Mouse (Mus musculus) heart, embryonic 16.5 days (tissue): ENCODE results near the gene Bphl. TPM values are rescaled to one million over a fixed set of nuclear protein-coding genes. Genes with fewer than 3 reads are reported as not detected.

Source experiments
- ATAC-seq: fragments of 200-750 bp; cut with Nextera tagmentation; replicated peaks from 2 replicates; pipeline ENCODE4 v1.8.0; 2017; ENCODE audit warnings: moderate number of reproducible peaks; ENCODE audit not compliant: insufficient read depth, low FRiP score; ENCODE audit errors: extremely low read depth
- H3K27ac ChIP-seq: fragments of 300-500 bp; sonication (generic); 2 replicates; pipeline ENCODE4 v1.5.1; 2014; ENCODE audit warnings: mild to moderate bottlenecking, low read length, control low read depth, moderate library complexity
- H3K27me3 ChIP-seq: fragments of 300-500 bp; sonication (generic); 2 replicates; pipeline ENCODE4 v1.6.1; 2014; ENCODE audit warnings: low read length, mixed read lengths; ENCODE audit not compliant: control insufficient read depth, insufficient read depth
- H3K36me3 ChIP-seq: fragments of 300-500 bp; sonication (generic); 2 replicates; pipeline ENCODE4 v1.6.1; 2014; ENCODE audit not compliant: control insufficient read depth, insufficient read depth
- H3K4me1 ChIP-seq: fragments of 300-500 bp; sonication (generic); 2 replicates; pipeline ENCODE4 v1.6.1; 2014; ENCODE audit warnings: low read length, mixed read lengths; ENCODE audit not compliant: control insufficient read depth, insufficient read depth
- H3K4me2 ChIP-seq: fragments of 300-500 bp; sonication (generic); 2 replicates; pipeline ENCODE4 v1.6.1; 2014; ENCODE audit warnings: low read depth, mild to moderate bottlenecking, control low read depth, low read length
- H3K4me3 ChIP-seq: fragments of 300-500 bp; sonication (generic); 2 replicates; pipeline ENCODE4 v1.5.1; 2014; ENCODE audit warnings: mild to moderate bottlenecking, control low read depth, low read length
- H3K9ac ChIP-seq: fragments of 300-500 bp; sonication (generic); 2 replicates; pipeline ENCODE4 v1.6.1; 2014; ENCODE audit warnings: low read length, control low read depth
- H3K9me3 ChIP-seq: fragments of 300-500 bp; sonication (generic); replicated peaks from 2 replicates; pipeline ENCODE4 v1.6.1; 2016; ENCODE audit warnings: low read length; ENCODE audit not compliant: control insufficient read depth
- WGBS: fragments of 180-500 bp; shearing (Covaris S2); extraction: QIAGEN DNeasy Blood & Tissue Kit; methylation state at CpG from one replicate; pipeline ENCODE4 v1.1.7; 2014; 5-methylcytosine and 5-hydroxymethylcytosine counted together
- polyA plus RNA-seq: library from polyadenylated mRNA; unstranded; fragments of >200 nt; fragmentation: Nextera tagmentation; extraction: Ambion mirVana; gene quantifications from 2 replicates; pipeline ENCODE4 v1.2.1, GENCODE M21; 2015

Gene Bphl
- 47.7 and 54.6 TPM in 2 replicates for polyA plus RNA-seq

- Histone ChIP-seq H3K4me1 (peaks cover 15% of the 10 kb centered on the region), H3K27ac (peak within 1 kb of the TSS; percentile 76), H3K9ac (peak within 1 kb of the TSS; percentile 95), H3K4me2 (peak within 1 kb of the TSS; percentile 72), H3K27me3 (no peaks in the 10 kb centered on the region), H3K36me3 (peaks cover 13% of the 10 kb centered on the region), H3K4me3 (peak within 1 kb of the TSS; percentile 80), H3K9me3 (no peaks in the 10 kb centered on the region)
- ATAC-seq, result peak; percentile 91
- under 1% methylated on average over 37 of the region's 37 CpGs for WGBS
These were observed at the start of gene Bphl for GRCm38 (mm10) chr13:34037172-34038055. Gene Bphl, plus strand, starts transcription at chr13:34037597.

GRCm38 (mm10) chr13:33989625-33990024 lies 47.8 kb upstream of the Bphl start:
- WGBS, result 79% methylated on average over 5 of the region's 5 CpGs
- Histone ChIP-seq H3K36me3 (peaks cover 18% of the 10 kb centered on the region), H3K27ac (no peak overlapping the region), H3K9ac (no peak overlapping the region), H3K27me3 (no peaks in the 10 kb centered on the region), H3K4me1 (no peaks in the 10 kb centered on the region), H3K4me2 (no peak overlapping the region), H3K9me3 (no peaks in the 10 kb centered on the region), H3K4me3 (no peak overlapping the region)
- no peak for ATAC-seq

GRCm38 (mm10) chr13:33995197-33995596 lies 42.2 kb upstream of the Bphl start:
- no peaks in the 10 kb centered on the region for H3K9me3 ChIP-seq
- no peak overlapping the region for H3K4me2 ChIP-seq
- ATAC-seq, result no peak; the same call in 1 of the 2 replicates
- H3K4me1 ChIP-seq, result no peaks in the 10 kb centered on the region
- WGBS, result 13% methylated on average over 1 of the region's 1 CpGs
- H3K27ac ChIP-seq, result no peak overlapping the region
- no peak overlapping the region for H3K9ac ChIP-seq
- H3K36me3 ChIP-seq, result peaks cover 3% of the 10 kb centered on the region; the same call in 1 of the 2 replicates
- no peak overlapping the region for H3K4me3 ChIP-seq
- H3K27me3 ChIP-seq, result no peaks in the 10 kb centered on the region

GRCm38 (mm10) chr13:34002058-34003006 lies 35.1 kb upstream of the Bphl start, which contains the start of the genes Ripk1 and Serpinb6a:
Gene Ripk1, plus strand, starts transcription at chr13:34002363.
Gene Serpinb6a, minus strand, starts transcription at chr13:34002794.
- Histone ChIP-seq H3K27me3 (no peaks in the 10 kb centered on the region), H3K4me1 (peaks cover 10% of the 10 kb centered on the region), H3K4me3 (peak within 1 kb of the TSS; percentile 98), H3K36me3 (no peaks in the 10 kb centered on the region), H3K27ac (peak within 1 kb of the TSS; percentile 89), H3K4me2 (peak within 1 kb of the TSS; percentile 97), H3K9me3 (no peaks in the 10 kb centered on the region), H3K9ac (peak within 1 kb of the TSS; percentile 98)
- WGBS, result under 1% methylated on average over 92 of the region's 92 CpGs
- ATAC-seq, result peak; percentile 99

- ATAC-seq, result no peak
- Histone ChIP-seq H3K36me3 (no peaks in the 10 kb centered on the region), H3K9ac (peak overlapping the region; percentile 98), H3K27me3 (no peaks in the 10 kb centered on the region), H3K4me3 (peak overlapping the region; percentile 98), H3K4me1 (peaks cover 10% of the 10 kb centered on the region), H3K4me2 (peak overlapping the region; percentile 97), H3K27ac (peak overlapping the region; percentile 89; the same call in 1 of the 2 replicates), H3K9me3 (no peaks in the 10 kb centered on the region)
- 2% methylated on average over 5 of the region's 5 CpGs for WGBS
These were observed 34.3 kb upstream of the Bphl start for GRCm38 (mm10) chr13:34003058-34003457.

GRCm38 (mm10) chr13:34007234-34007633 lies 30.2 kb upstream of the Bphl start:
- H3K36me3 ChIP-seq, result peaks cover 14% of the 10 kb centered on the region; the same call in 1 of the 2 replicates
- no peak overlapping the region for H3K27ac ChIP-seq
- no peak overlapping the region for H3K4me3 ChIP-seq
- no peak overlapping the region for H3K4me2 ChIP-seq
- no peak overlapping the region for H3K9ac ChIP-seq
- H3K9me3 ChIP-seq, result no peaks in the 10 kb centered on the region
- WGBS, result 66% methylated on average over 2 of the region's 2 CpGs
- ATAC-seq, result no peak
- no peaks in the 10 kb centered on the region for H3K27me3 ChIP-seq
- H3K4me1 ChIP-seq, result peaks cover 5% of the 10 kb centered on the region

GRCm38 (mm10) chr13:34016927-34017569 lies 20.3 kb upstream of the Bphl start:
- Histone ChIP-seq H3K4me1 (no peaks in the 10 kb centered on the region), H3K4me2 (no peak overlapping the region), H3K9ac (no peak overlapping the region), H3K4me3 (no peak overlapping the region), H3K36me3 (peaks cover 60% of the 10 kb centered on the region), H3K27ac (no peak overlapping the region), H3K9me3 (no peaks in the 10 kb centered on the region; the same call in 1 of the 2 replicates), H3K27me3 (no peaks in the 10 kb centered on the region)
- WGBS, result 85% methylated on average over 9 of the region's 9 CpGs
- no peak for ATAC-seq

GRCm38 (mm10) chr13:34018521-34018920 lies 18.9 kb upstream of the Bphl start:
- H3K36me3 ChIP-seq, result peaks cover 60% of the 10 kb centered on the region
- no peaks in the 10 kb centered on the region for H3K27me3 ChIP-seq
- no peak overlapping the region for H3K9ac ChIP-seq
- no peak overlapping the region for H3K4me2 ChIP-seq
- H3K4me3 ChIP-seq, result no peak overlapping the region
- ATAC-seq, result no peak
- H3K4me1 ChIP-seq, result no peaks in the 10 kb centered on the region
- WGBS, result 78% methylated on average over 1 of the region's 1 CpGs
- no peaks in the 10 kb centered on the region; the same call in 1 of the 2 replicates for H3K9me3 ChIP-seq
- no peak overlapping the region for H3K27ac ChIP-seq
